Mouse (Mus musculus) G1E (cell line): ENCODE measurements around the gene Entpd2.

Experiments used
- CTCF ChIP-seq: IDR thresholded peaks from 2 replicates; pipeline ENCODE4 v1.5.1; 2012; ENCODE audit warnings: low read depth, low read length, inconsistent platforms, mixed read lengths
- GATA1 ChIP-seq: IDR thresholded peaks from 2 replicates; pipeline ENCODE4 v1.6.1; 2012; ENCODE audit warnings: borderline replicate concordance, low read length, inconsistent platforms, mixed read lengths
- TAL1 ChIP-seq: conservative IDR thresholded peaks from 2 replicates; pipeline ENCODE4 v1.6.1; 2012; ENCODE audit warnings: low read depth, low read length, inconsistent platforms, mixed read lengths

DNA sequence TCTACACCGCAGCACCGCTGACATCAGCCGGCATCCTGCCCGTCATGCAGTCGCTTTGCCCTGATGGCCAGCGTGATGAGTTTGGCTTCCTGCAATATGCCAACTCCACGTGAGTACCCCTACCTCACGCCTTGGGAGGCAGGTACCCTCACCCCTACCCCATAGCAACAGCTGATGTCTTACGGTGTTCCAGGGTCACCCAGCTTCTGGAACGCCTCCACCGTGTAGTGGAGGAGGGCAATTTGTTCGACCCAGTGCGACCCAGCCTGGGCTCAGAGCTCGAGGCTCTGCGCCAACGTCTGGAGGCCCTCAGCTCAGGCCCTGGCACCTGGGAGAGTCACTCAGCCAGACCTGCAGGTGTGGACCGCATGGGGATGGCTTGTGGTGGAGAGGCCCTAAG lies 37.4 kb downstream of the Entpd2 start:
- TF ChIP-seq CTCF (no peak), TAL1 (no peak), GATA1 (no peak)
